ENCODE assay signal across 25 mouse cellular contexts in genomic region chr4:36775088-36775487, GRCm38 (mm10).
DNase-seq lines count a peak whose midpoint lies in the region; ATAC-seq and TF ChIP-seq lines count a peak whose summit lies in the region.
"Had no signal": no experiment of that assay in that cellular context is flagged by ENCODE, and none has a peak within 500 bp of the region (broad histone marks: within the 10 kb centered on the region; RNA-seq: fewer than 3 reads in every experiment).

No protein-coding gene starts in this region.

- peak; percentile 40 for DNase-seq in MEL (ENCODE audit: low read depth, low spot score)
- no peak for DNase-seq in thymus, adult 18-20 months
- no peak for DNase-seq in left cerebral cortex, adult 8-10 months (ENCODE audit: low spot score in 2 of 2)
- DNase-seq: adrenal gland, adult 2 months; adrenal gland, postnatal 10 days; adrenal gland, postnatal 25 days; cerebellum, adult 11 months; cerebellum, adult 18-20 months; cerebellum, adult 8-10 months; cerebellum, adult 9-11 months; cerebellum, postnatal 14 days; embryo, embryonic 11 days had no signal

- no peak for ATAC-seq in neural tube, embryonic 12.5 days (ENCODE audit: low FRiP score, low read depth)
- ATAC-seq in neural tube, embryonic 15.5 days (ENCODE audit: low FRiP score), result no peak
- 0 out of 2 replicates have a peak, but pooled peaks have one; percentile 14 for ATAC-seq in megakaryocyte progenitor cell, adult 5-6 weeks (replicated peaks; ENCODE audit: poor library complexity)
- ATAC-seq: CD4-positive, CD25-positive, alpha-beta regulatory T cell, adult 4 months; forebrain, embryonic 14.5 days; forebrain, embryonic 16.5 days had no signal

- no peak overlapping the region for H3K4me2 ChIP-seq in neural tube, embryonic 12.5 days (replicated peaks)
- H3K4me2 ChIP-seq in neural tube, embryonic 15.5 days, result no peak overlapping the region
- H3K4me2 ChIP-seq: embryonic facial prominence, embryonic 13.5 days; embryonic facial prominence, embryonic 15.5 days; forebrain, embryonic 12.5 days had no signal

- TF ChIP-seq POLR2A in MEL (IDR thresholded peaks at IDR 0.05; ENCODE audit: control insufficient read depth in 1 of 2, insufficient read depth in 1 of 2, low read depth in 1 of 2, low read length in 2 of 2, poor library complexity in 1 of 2), result no peak

- H3K9ac ChIP-seq in neural tube, embryonic 12.5 days, result no peak overlapping the region
- H3K9ac ChIP-seq in neural tube, embryonic 15.5 days (replicated peaks), result no peak overlapping the region
- no peak overlapping the region for H3K9ac ChIP-seq in MEL (ENCODE audit: control insufficient read depth, low read depth, low read length, poor library complexity, severe bottlenecking)
- H3K9ac ChIP-seq: embryonic facial prominence, embryonic 13.5 days; embryonic facial prominence, embryonic 15.5 days; forebrain, embryonic 12.5 days had no signal

- no peak for TF ChIP-seq RAD21 in MEL (IDR thresholded peaks at IDR 0.05; ENCODE audit: low read depth, low read length)

- no peak for TF ChIP-seq CTCF in MEL (IDR thresholded peaks at IDR 0.05 in 2 of 3, conservative IDR thresholded peaks at IDR 0.05 in 1 of 3; ENCODE audit: control insufficient read depth in 1 of 3, insufficient read depth in 1 of 3, low read depth in 2 of 3, low read length in 3 of 3, poor library complexity in 1 of 3, severe bottlenecking in 1 of 3)

- 88% methylated on average over 4 of the region's 4 CpGs for WGBS in neural tube, embryonic 12.5 days
- WGBS in neural tube, embryonic 15.5 days, result 85% methylated on average over 4 of the region's 4 CpGs

- no peak overlapping the region for H3K27ac ChIP-seq in neural tube, embryonic 12.5 days
- H3K27ac ChIP-seq in neural tube, embryonic 15.5 days (replicated peaks), result no peak overlapping the region
- no peak overlapping the region; the same call in 1 of the 2 replicates for H3K27ac ChIP-seq in MEL (ENCODE audit: control insufficient read depth, low read depth, low read length)
- H3K27ac ChIP-seq: embryonic facial prominence, embryonic 13.5 days; embryonic facial prominence, embryonic 15.5 days; forebrain, embryonic 10.5 days; forebrain, embryonic 12.5 days had no signal

- no peaks in the 10 kb centered on the region for H3K9me3 ChIP-seq in neural tube, embryonic 12.5 days
- H3K9me3 ChIP-seq in neural tube, embryonic 15.5 days (replicated peaks), result no peaks in the 10 kb centered on the region
- H3K9me3 ChIP-seq in MEL (replicated peaks; ENCODE audit: insufficient read depth, low read length), result no peaks in the 10 kb centered on the region
- H3K9me3 ChIP-seq: embryonic facial prominence, embryonic 13.5 days; embryonic facial prominence, embryonic 15.5 days; forebrain, embryonic 10.5 days; forebrain, embryonic 12.5 days; G1E had no signal

- no peaks in the 10 kb centered on the region for H3K27me3 ChIP-seq in neural tube, embryonic 12.5 days (replicated peaks)
- no peaks in the 10 kb centered on the region for H3K27me3 ChIP-seq in neural tube, embryonic 15.5 days (replicated peaks)
- no peaks in the 10 kb centered on the region for H3K27me3 ChIP-seq in MEL (ENCODE audit: control insufficient read depth in 1 of 2, insufficient read depth in 2 of 2, low read length in 2 of 2)
- H3K27me3 ChIP-seq: CH12.LX; embryonic facial prominence, embryonic 13.5 days; embryonic facial prominence, embryonic 15.5 days; forebrain, embryonic 12.5 days had no signal

- no peaks in the 10 kb centered on the region for H3K4me1 ChIP-seq in neural tube, embryonic 12.5 days
- H3K4me1 ChIP-seq in neural tube, embryonic 15.5 days, result no peaks in the 10 kb centered on the region
- H3K4me1 ChIP-seq in MEL (ENCODE audit: control insufficient read depth in 1 of 2, insufficient read depth in 2 of 2, low read length in 2 of 2), result peaks cover 3% of the 10 kb centered on the region in 2 experiments
- H3K4me1 ChIP-seq: embryonic facial prominence, embryonic 13.5 days; embryonic facial prominence, embryonic 15.5 days; forebrain, embryonic 10.5 days; forebrain, embryonic 12.5 days had no signal

- H3K79me2 ChIP-seq in MEL (ENCODE audit: control insufficient read depth, insufficient read depth, low read length, poor library complexity), result no peaks in the 10 kb centered on the region

- no peaks in the 10 kb centered on the region for H3K36me3 ChIP-seq in neural tube, embryonic 12.5 days
- no peaks in the 10 kb centered on the region for H3K36me3 ChIP-seq in neural tube, embryonic 15.5 days
- 0 out of 4 replicates have a peak, but pooled peaks cover 0 to 2% of the 10 kb centered on the region in 2 experiments for H3K36me3 ChIP-seq in MEL (ENCODE audit: control insufficient read depth in 1 of 2, insufficient read depth in 2 of 2, low read length in 2 of 2)
- H3K36me3 ChIP-seq: embryonic facial prominence, embryonic 13.5 days; embryonic facial prominence, embryonic 15.5 days; forebrain, embryonic 10.5 days; forebrain, embryonic 12.5 days; G1E had no signal

- 0 out of 2 replicates have a peak overlapping the region, but pooled peaks have one; percentile 1 for H3K4me3 ChIP-seq in neural tube, embryonic 12.5 days
- H3K4me3 ChIP-seq in neural tube, embryonic 15.5 days (replicated peaks), result no peak overlapping the region
- H3K4me3 ChIP-seq in MEL (ENCODE audit: control insufficient read depth in 1 of 2, insufficient read depth in 1 of 2, low read depth in 2 of 2, low read length in 2 of 2), result peak overlapping the region in 1 of 2 experiments; percentile 31; a peak in 1 of 4 replicates
- H3K4me3 ChIP-seq: embryonic facial prominence, embryonic 13.5 days; embryonic facial prominence, embryonic 15.5 days; erythroblast, embryonic 14.5 days; forebrain, embryonic 10.5 days; forebrain, embryonic 12.5 days had no signal

- TF ChIP-seq EP300 in MEL (IDR thresholded peaks at IDR 0.05; ENCODE audit: low read depth in 1 of 2, low read length in 2 of 2), result peak; percentile 77 to 89

TF ChIP-seq in MEL, 35 proteins besides CTCF, POLR2A, EP300 and RAD21:
- TF ChIP-seq TCF12 (IDR thresholded peaks at IDR 0.05; ENCODE audit: low read depth, low read length), result peak; percentile 68; the same call in 1 of the 2 replicates
- TF ChIP-seq SIN3A (IDR thresholded peaks at IDR 0.05; ENCODE audit: low read length), result no peak
- TF ChIP-seq MYB (IDR thresholded peaks at IDR 0.05; ENCODE audit: low read depth, low read length), result peak; percentile 79
- TF ChIP-seq GATA1 (IDR thresholded peaks at IDR 0.05; ENCODE audit: low read depth, low read length), result peak; percentile 61
- no peak for TF ChIP-seq CHD1 (IDR thresholded peaks at IDR 0.05; ENCODE audit: low read depth, low read length)
- TF ChIP-seq ETS1 (IDR thresholded peaks at IDR 0.05; ENCODE audit: low read depth, low read length), result 0 out of 2 replicates have a peak, but pooled peaks have one; percentile 36
